Mouse (Mus musculus) left cerebral cortex, adult 18-20 months (tissue): ENCODE measurements around the gene Ermp1. TPM values are rescaled to one million over a fixed set of nuclear protein-coding genes. Genes with fewer than 3 reads are reported as not detected.

ENCODE experiments used
- DNase-seq, 2 experiments: peaks; one replicate each; pipeline ENCODE4 v3.0.0; 2021 to 2022; ENCODE audit warnings: low spot score in 2 of 2, mixed read lengths in 1 of 2
- long read RNA-seq, 2 experiments: library from polyadenylated mRNA; stranded (forward); transcript quantifications; one replicate each; pipeline ENCODE4 v2.0.0; 2021
- total RNA-seq, 2 experiments: library from RNA; stranded (reverse); gene quantifications; 2 replicates each; pipeline ENCODE4 v1.2.3; 2021

The Ermp1 gene
- total RNA-seq = 10 to 100 TPM; 37.0 to 38.0 TPM
- long read RNA-seq, experiment 1, full-length matches to known transcripts = 7 of 13 reads
- long read RNA-seq, experiment 1, partial matches to known transcripts = 2 of 13 reads
- long read RNA-seq, experiment 1, other reads (novel, unspliced or antisense) = 4 of 13 reads
- long read RNA-seq, experiment 2, full-length matches to known transcripts = 2 of 9 reads
- long read RNA-seq, experiment 2, partial matches to known transcripts = 1 of 9 reads
- long read RNA-seq, experiment 2, other reads (novel, unspliced or antisense) = 6 of 9 reads

- peak; percentile 99 for DNase-seq
Measured at GRCm38 (mm10) chr19:29647651-29648549, at the start of gene Ermp1. Ermp1 (minus strand) TSS chr19:29648415.

- no peak for DNase-seq
Measured at GRCm38 (mm10) chr19:29697245-29697874, 49.1 kb upstream of the Ermp1 start, which contains the start of gene Mlana. Mlana (plus strand) TSS chr19:29697824.

GRCm38 (mm10) chr19:29696840-29697239, 48.6 kb upstream of the Ermp1 start:
- no peak for DNase-seq

- DNase-seq = peak in 1 of 2 experiments; percentile 21
Measured at GRCm38 (mm10) chr19:29696309-29696708, 48.1 kb upstream of the Ermp1 start.

DNA sequence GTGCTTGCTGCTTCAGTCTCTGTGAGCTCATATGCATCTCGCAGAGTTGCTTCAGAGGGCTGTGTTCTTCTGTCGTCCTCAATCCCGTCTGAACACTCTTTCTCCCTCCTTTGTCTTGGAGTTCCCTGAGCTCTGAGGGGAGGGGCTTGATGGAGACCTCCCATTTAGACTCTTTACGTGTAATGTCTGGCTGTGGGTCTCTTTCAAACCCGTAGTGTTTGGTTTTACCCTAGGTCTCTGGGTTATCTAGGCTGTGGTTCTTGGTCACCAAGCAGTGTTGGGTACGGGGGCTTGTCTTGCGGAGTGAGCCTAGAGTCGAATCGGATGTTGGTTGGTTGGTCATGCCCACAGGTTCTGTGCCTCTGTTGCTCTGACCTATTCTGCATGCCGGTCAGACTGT, 46.9 kb upstream of the Ermp1 start:
- no peak for DNase-seq

DNA sequence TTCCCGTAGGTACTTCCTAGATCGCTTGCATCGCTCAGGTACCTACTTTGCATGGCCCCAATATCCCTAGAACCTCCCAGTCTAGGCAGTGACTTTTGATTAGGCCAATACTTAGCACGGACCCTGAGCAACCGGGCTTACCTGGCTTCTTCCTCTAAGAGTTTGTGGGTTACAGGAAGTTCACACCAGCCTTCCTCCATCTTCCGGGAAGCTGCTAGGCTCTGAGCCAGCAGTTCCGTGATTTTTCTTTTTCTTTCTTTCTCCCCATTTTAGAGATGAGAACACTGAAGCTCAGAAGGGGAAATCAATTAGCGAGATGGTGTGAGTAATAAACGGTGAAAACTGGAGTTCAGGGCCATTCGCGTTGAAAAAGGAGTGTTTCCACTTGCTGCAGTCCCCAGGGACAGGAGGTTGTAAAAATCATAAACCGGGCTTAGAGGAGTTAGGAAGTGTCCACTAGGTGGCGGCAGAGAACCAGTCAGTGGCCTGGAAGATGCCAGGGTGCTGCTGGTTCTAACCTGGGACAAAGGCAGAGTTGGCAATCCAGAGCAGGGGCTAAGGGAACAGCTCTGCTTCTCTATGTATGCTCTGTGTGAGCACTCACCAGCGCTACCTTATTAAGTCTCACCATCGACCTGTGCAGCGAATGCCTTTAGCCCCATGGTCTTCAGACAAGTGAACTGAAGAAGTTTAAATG, 35.8 kb upstream of the Ermp1 start:
- DNase-seq = peak; percentile 85 to 92

- DNase-seq = no peak
Measured at GRCm38 (mm10) chr19:29680182-29681152, 32.3 kb upstream of the Ermp1 start.

GRCm38 (mm10) chr19:29678181-29678778, 30.1 kb upstream of the Ermp1 start:
- no peak for DNase-seq

DNA sequence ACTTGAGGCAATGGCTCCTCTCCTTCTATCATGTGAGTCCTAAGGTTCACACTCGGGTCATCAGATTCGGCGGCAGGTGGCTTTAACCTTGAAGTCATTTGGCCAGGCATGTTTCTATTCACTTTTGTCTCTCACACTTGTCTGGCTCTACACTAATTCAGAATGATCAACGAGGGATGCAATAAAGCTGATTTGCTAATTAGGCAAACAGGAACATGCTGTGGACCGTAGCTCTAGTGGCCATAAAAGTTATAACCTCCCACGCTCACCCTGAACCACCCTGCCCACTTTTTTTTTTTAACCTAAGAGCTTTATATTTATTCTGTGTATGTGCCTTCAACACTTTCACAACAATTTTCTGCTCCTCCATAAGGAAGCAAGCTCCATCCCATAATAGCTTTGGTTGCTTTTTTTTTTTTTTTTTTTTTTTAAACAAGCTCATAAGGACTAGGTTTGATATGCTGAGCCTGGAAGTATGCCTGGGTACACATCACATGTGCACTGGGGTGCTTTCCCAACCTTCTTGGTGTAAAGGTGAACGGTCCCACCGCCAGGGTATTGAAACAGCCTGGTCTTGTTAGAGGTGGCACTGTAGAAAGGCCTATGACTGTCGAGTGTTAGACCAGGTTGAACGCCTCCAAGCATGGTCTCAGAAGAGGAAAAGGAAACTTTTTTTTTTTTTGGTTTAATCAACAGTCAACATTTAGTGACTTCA, 28.4 kb upstream of the Ermp1 start:
- no peak for DNase-seq

DNA sequence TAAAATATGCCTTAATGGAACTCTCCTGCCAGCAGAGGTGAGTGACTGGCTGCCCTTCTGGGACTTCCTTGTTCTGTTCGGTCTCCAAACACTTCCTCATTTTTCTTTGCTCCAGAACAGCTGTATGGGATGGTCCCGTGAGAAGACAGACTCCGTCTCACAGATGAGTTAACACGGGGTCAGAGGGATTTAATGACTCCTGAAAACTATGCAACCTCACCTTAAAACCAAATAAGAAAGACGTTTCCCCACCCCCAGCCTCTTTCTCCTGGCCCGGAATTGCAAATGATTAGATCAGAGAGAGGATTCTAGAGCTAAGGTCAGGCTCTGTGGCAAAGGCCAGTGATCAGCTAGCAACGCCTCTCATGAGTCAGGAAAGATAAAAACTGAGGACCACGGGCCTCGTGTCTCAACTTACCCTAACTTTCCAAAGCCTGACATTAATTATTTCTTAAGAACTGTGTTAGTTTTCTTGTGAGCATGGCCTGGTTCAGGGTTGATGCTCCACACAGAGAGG, 27.4 kb upstream of the Ermp1 start:
- DNase-seq = no peak

- DNase-seq = no peak
Measured at GRCm38 (mm10) chr19:29674946-29675345, 26.7 kb upstream of the Ermp1 start.

GRCm38 (mm10) chr19:29672660-29673059, 24.4 kb upstream of the Ermp1 start:
- no peak for DNase-seq

DNA sequence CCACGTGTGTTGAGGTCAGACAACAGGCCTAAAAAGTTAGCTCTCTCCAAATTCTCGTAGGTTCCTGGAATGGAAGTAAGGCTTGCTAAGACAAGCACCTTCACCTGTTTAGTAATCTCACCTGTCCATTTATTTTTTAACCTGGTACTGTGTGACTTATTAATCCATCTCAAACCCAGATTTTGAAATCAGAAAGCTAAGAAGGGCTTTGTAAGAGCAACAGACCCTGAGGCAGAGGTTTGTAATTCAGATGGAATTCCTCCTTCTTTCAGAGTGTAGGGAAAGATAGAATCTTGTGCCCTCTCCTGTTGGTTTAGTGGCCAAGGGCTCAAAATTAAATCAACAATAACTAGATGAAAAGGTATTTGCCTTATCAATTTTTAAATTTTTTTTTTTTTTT, 22.9 kb upstream of the Ermp1 start:
- DNase-seq = no peak

DNA sequence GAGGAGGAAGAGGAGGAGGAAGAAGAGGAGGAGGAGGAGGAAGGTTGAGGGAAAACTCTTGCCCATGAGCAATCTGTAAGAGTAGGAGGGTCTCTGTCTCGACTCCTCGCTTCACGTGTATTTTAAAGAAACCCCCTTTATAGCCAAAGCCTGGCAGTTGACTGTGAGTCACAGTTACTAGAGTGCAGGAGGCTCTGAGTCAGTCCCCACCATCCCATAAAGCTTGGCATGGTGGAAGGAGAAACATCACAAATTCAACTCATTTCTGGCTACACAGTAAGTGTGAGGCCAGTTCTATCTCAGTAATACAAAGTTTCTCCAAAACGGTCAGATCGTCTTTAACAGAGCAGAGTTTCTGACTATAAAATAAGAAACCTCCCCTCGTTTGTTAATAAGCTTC, 22.0 kb upstream of the Ermp1 start:
- DNase-seq = no peak

DNA sequence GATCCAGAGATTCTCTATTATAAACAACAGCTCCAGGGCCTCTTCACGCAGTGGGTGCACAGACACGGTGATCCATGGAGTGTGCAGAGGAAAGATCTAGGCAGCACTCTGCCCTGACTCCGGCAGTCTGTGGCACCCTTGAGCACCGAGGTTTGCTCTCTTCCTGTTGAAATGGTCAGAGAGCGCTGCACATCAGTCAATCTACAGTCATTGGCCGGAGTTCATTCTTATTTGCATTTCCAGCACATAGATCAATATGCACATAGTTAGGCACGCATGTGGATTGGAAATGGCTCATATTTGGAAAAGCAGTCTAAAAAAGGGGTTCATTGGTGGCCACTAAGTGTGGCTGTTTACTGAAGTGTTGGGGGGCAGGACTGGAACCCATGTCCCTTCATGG, 19.9 kb upstream of the Ermp1 start:
- no peak for DNase-seq

DNA sequence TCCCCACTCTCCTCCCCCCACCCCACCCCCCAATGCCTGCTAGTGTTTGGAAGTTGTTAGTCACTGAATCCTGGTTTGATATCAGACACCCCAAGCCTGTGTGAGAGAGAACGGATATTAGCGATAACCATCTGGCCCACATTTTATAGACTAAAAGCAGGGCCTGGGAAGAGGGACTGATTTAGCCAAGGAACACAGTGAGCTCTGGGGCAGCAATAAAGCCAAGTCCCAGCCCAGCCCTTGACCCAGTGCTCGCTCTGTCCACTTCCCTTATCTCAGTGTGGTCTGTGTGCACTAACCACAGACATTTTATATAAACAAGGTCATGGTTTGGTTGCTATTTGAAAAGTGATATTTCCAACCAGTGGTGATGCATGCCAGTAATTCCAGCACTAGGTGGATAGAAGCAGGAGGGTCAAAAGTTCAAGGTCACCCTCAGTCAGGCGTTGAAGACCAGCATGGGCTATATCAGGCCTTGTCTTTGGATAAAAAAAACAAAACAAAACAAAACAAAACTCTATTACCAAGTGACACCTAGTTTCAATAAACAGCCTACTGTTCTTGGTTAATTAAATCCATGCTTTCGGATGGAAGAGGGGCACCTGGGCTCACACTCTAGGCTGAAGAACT, 18.9 kb upstream of the Ermp1 start:
- DNase-seq = no peak

GRCm38 (mm10) chr19:29666164-29666563, 17.9 kb upstream of the Ermp1 start:
- DNase-seq = no peak

DNA sequence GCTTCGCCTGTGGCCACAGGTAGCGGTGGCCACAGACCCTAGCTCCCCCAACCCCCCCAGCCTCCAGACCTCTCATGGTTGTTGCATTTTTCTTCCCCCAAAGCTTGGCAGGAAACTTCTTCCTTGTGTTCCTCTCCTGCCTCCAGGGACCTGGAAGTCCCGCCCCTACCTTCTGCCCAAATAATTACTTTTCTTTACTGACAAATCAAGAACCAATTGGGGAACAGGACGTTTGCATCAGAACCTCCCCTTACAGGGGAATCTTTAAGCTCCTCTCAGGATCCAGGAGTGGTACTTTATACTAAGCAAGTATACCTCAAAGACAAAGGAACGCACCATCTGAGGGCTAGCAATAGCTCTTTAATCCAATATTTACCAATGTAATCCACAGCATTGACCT, 16.7 kb upstream of the Ermp1 start:
- no peak for DNase-seq
